Mouse (Mus musculus): ENCODE data around the gene Dner. TPM values are rescaled to one million over a fixed set of nuclear protein-coding genes. Genes with fewer than 3 reads are reported as not detected.
A peak's percentile ranks its signal among the peaks of the same experiment; 100 is the strongest.

The Dner gene
- total RNA-seq (2012; rRNA removed), result 1.4 and 2.1 TPM in 2 replicates

GRCm38 (mm10) chr1:84695517-84696411 is at the start of gene Dner:
Dner (minus strand) TSS chr1:84696221.
- no peak within 1 kb of the TSS for H3K27ac ChIP-seq (ENCODE audit: insufficient read depth, low read depth, low read length, poor library complexity, severe bottlenecking)
- TF ChIP-seq MAFK (IDR thresholded peaks at IDR 0.05; ENCODE audit: insufficient read depth, low read depth, low read length) (peak; percentile 82), HCFC1 (IDR thresholded peaks at IDR 0.05; ENCODE audit: borderline replicate concordance, insufficient read depth, low read length) (no peak)
- DNase-seq (ENCODE audit: low read depth, low spot score), result peak; percentile 88
- no peaks in the 10 kb centered on the region for H3K9me3 ChIP-seq (ENCODE audit: control insufficient read depth, insufficient read depth, low read depth, low read length)
- no peaks in the 10 kb centered on the region for H3K36me3 ChIP-seq (ENCODE audit: control insufficient read depth, insufficient read depth, low read length, poor library complexity, severe bottlenecking)
- in situ Hi-C loops (cut with MboI; ENCODE audit: low sequenced_read_pairs in 2 of 2, unreplicated experiment in 2 of 2), result no loop called here
- H3K4me1 ChIP-seq (ENCODE audit: control insufficient read depth in 2 of 2, insufficient read depth in 2 of 2, low read length in 2 of 2, poor library complexity in 1 of 2), result 0 out of 4 replicates have a peak, but pooled peaks cover 0 to 5% of the 10 kb centered on the region in 2 experiments
- H3K4me3 ChIP-seq (ENCODE audit: insufficient read depth in 1 of 2, low read depth in 1 of 2, low read length in 2 of 2, poor library complexity in 1 of 2, severe bottlenecking in 1 of 2), result peak within 1 kb of the TSS; percentile 62 to 86
- peak within 1 kb of the TSS; percentile 39 for H3K9ac ChIP-seq (ENCODE audit: insufficient read depth, low read depth, low read length, poor library complexity, severe bottlenecking)

GRCm38 (mm10) chr1:84742156-84742555 is 46.1 kb upstream of the Dner start:
- H3K4me3 ChIP-seq (ENCODE audit: insufficient read depth in 1 of 2, low read depth in 1 of 2, low read length in 2 of 2, poor library complexity in 1 of 2, severe bottlenecking in 1 of 2), result no peak overlapping the region
- no peak for TF ChIP-seq MAFK (IDR thresholded peaks at IDR 0.05; ENCODE audit: insufficient read depth, low read depth, low read length)
- TF ChIP-seq ZNF384 (IDR thresholded peaks at IDR 0.05; ENCODE audit: low read depth, low read length), result no peak
- TF ChIP-seq HCFC1 (IDR thresholded peaks at IDR 0.05; ENCODE audit: borderline replicate concordance, insufficient read depth, low read length), result no peak
- TF ChIP-seq CHD2 (IDR thresholded peaks at IDR 0.05; ENCODE audit: low read depth, low read length), result no peak
- no peak for TF ChIP-seq ZC3H11A (IDR thresholded peaks at IDR 0.05; ENCODE audit: borderline replicate concordance, low read depth, low read length)
- no peak for DNase-seq (ENCODE audit: low read depth, low spot score)
- no peak overlapping the region for H3K27ac ChIP-seq (ENCODE audit: insufficient read depth, low read depth, low read length, poor library complexity, severe bottlenecking)
- H3K4me1 ChIP-seq (ENCODE audit: control insufficient read depth in 2 of 2, insufficient read depth in 2 of 2, low read length in 2 of 2, poor library complexity in 1 of 2), result no peaks in the 10 kb centered on the region
- in situ Hi-C loops (cut with MboI; ENCODE audit: low sequenced_read_pairs in 2 of 2, unreplicated experiment in 2 of 2), result no loop called here
- H3K9me3 ChIP-seq (ENCODE audit: control insufficient read depth, insufficient read depth, low read depth, low read length), result no peaks in the 10 kb centered on the region
- peaks cover 18% of the 10 kb centered on the region for H3K36me3 ChIP-seq (ENCODE audit: control insufficient read depth, insufficient read depth, low read length, poor library complexity, severe bottlenecking)
- H3K9ac ChIP-seq (ENCODE audit: insufficient read depth, low read depth, low read length, poor library complexity, severe bottlenecking), result no peak overlapping the region

DNA sequence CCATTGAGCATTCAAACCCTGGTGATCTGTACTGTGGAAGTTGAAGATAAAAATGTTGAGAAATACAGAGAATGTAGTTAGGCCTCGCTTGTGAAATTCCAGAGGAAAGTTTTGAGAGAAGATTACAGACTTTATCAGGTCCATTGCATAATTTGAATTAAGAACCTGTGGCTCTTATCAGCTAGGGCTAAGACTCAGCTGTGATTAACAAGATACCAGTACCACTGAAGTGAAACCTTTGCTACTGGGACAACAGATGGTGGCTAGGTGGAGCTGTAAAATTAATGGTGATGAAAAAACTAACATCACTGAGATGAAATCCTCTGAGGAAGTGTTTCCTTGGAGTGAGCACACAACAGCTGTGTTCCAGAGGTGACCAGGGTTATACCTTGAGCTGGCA is 44.1 kb upstream of the Dner start:
- DNase-seq (ENCODE audit: low read depth, low spot score), result no peak
- Histone ChIP-seq H3K4me1 (ENCODE audit: control insufficient read depth in 2 of 2, insufficient read depth in 2 of 2, low read length in 2 of 2, poor library complexity in 1 of 2) (no peaks in the 10 kb centered on the region), H3K9ac (ENCODE audit: insufficient read depth, low read depth, low read length, poor library complexity, severe bottlenecking) (no peak overlapping the region), H3K4me3 (ENCODE audit: insufficient read depth in 1 of 2, low read depth in 1 of 2, low read length in 2 of 2, poor library complexity in 1 of 2, severe bottlenecking in 1 of 2) (no peak overlapping the region), H3K9me3 (ENCODE audit: control insufficient read depth, insufficient read depth, low read depth, low read length) (no peaks in the 10 kb centered on the region), H3K36me3 (ENCODE audit: control insufficient read depth, insufficient read depth, low read length, poor library complexity, severe bottlenecking) (peaks cover 21% of the 10 kb centered on the region), H3K27ac (ENCODE audit: insufficient read depth, low read depth, low read length, poor library complexity, severe bottlenecking) (no peak overlapping the region)
- no peak for TF ChIP-seq ZNF384 (IDR thresholded peaks at IDR 0.05; ENCODE audit: low read depth, low read length)
- TF ChIP-seq HCFC1 (IDR thresholded peaks at IDR 0.05; ENCODE audit: borderline replicate concordance, insufficient read depth, low read length), result no peak
- TF ChIP-seq MAFK (IDR thresholded peaks at IDR 0.05; ENCODE audit: insufficient read depth, low read depth, low read length), result no peak
- TF ChIP-seq CHD2 (IDR thresholded peaks at IDR 0.05; ENCODE audit: low read depth, low read length), result no peak
- no peak for TF ChIP-seq ZC3H11A (IDR thresholded peaks at IDR 0.05; ENCODE audit: borderline replicate concordance, low read depth, low read length)
- in situ Hi-C loops (cut with MboI; ENCODE audit: low sequenced_read_pairs in 2 of 2, unreplicated experiment in 2 of 2), result no loop called here

- no peaks in the 10 kb centered on the region for H3K9me3 ChIP-seq (ENCODE audit: control insufficient read depth, insufficient read depth, low read depth, low read length)
- no peak overlapping the region for H3K4me3 ChIP-seq (ENCODE audit: insufficient read depth in 1 of 2, low read depth in 1 of 2, low read length in 2 of 2, poor library complexity in 1 of 2, severe bottlenecking in 1 of 2)
- TF ChIP-seq ZC3H11A (IDR thresholded peaks at IDR 0.05; ENCODE audit: borderline replicate concordance, low read depth, low read length) (no peak), ZNF384 (IDR thresholded peaks at IDR 0.05; ENCODE audit: low read depth, low read length) (no peak), CHD2 (IDR thresholded peaks at IDR 0.05; ENCODE audit: low read depth, low read length) (no peak), HCFC1 (IDR thresholded peaks at IDR 0.05; ENCODE audit: borderline replicate concordance, insufficient read depth, low read length) (no peak), MAFK (IDR thresholded peaks at IDR 0.05; ENCODE audit: insufficient read depth, low read depth, low read length) (no peak)
- no peak overlapping the region for H3K9ac ChIP-seq (ENCODE audit: insufficient read depth, low read depth, low read length, poor library complexity, severe bottlenecking)
- H3K27ac ChIP-seq (ENCODE audit: insufficient read depth, low read depth, low read length, poor library complexity, severe bottlenecking), result no peak overlapping the region
- no peaks in the 10 kb centered on the region for H3K4me1 ChIP-seq (ENCODE audit: control insufficient read depth in 2 of 2, insufficient read depth in 2 of 2, low read length in 2 of 2, poor library complexity in 1 of 2)
- in situ Hi-C loops (cut with MboI; ENCODE audit: low sequenced_read_pairs in 2 of 2, unreplicated experiment in 2 of 2), result no loop called here
- no peak for DNase-seq (ENCODE audit: low read depth, low spot score)
- peaks cover 23% of the 10 kb centered on the region for H3K36me3 ChIP-seq (ENCODE audit: control insufficient read depth, insufficient read depth, low read length, poor library complexity, severe bottlenecking)
Measured at GRCm38 (mm10) chr1:84737097-84737496, 41.1 kb upstream of the Dner start.

Measured in ES-E14 (cell line).